Mouse (Mus musculus) macrophage (primary cell): ENCODE results near the gene Disp3. TPM values are rescaled to one million over a fixed set of nuclear protein-coding genes. Genes with fewer than 3 reads are reported as not detected.

Experiments used
- H3K27ac ChIP-seq: fragments of 350-480 bp; formaldehyde crosslinking; 2 replicates; pipeline ENCODE4 v1.9.0; 2021
- H3K36me3 ChIP-seq: fragments of 350-480 bp; formaldehyde crosslinking; 2 replicates; pipeline ENCODE4 v1.9.0; 2021; ENCODE audit errors: inconsistent target
- H3K4me3 ChIP-seq: fragments of 350-480 bp; formaldehyde crosslinking; 2 replicates; pipeline ENCODE4 v1.9.0; 2021; ENCODE audit errors: inconsistent target
- H3K79me2 ChIP-seq: fragments of 350-480 bp; formaldehyde crosslinking; 2 replicates; pipeline ENCODE4 v1.9.0; 2021; ENCODE audit errors: inconsistent target
- WGBS: methylation state at CpG from one replicate; pipeline ENCODE4 v1.1.7; 2026; ENCODE audit warnings: inconsistent platforms; ENCODE audit not compliant: missing documents; 5-methylcytosine and 5-hydroxymethylcytosine counted together
- polyA plus RNA-seq: library from polyadenylated mRNA; stranded (reverse); fragments of 250-400 nt; gene quantifications from 3 replicates; pipeline ENCODE4 v1.2.4, GENCODE M21; 2018; ENCODE audit warnings: inconsistent platforms

Disp3 gene
- polyA plus RNA-seq, 1 experiment from 2014 or later = not detected

GRCm38 (mm10) chr4:148310845-148311244 lies 23.1 kb upstream of the Disp3 start:
- H3K4me3 ChIP-seq = no peak overlapping the region
- H3K36me3 ChIP-seq = no peaks in the 10 kb centered on the region
- no peaks in the 10 kb centered on the region for H3K79me2 ChIP-seq
- H3K27ac ChIP-seq = no peak overlapping the region
- 88% methylated on average over 7 of the region's 7 CpGs for WGBS

- 46% methylated on average over 4 of the region's 4 CpGs for WGBS
- H3K36me3 ChIP-seq = no peaks in the 10 kb centered on the region
These were observed 22.4 kb upstream of the Disp3 start for GRCm38 (mm10) chr4:148310126-148310525.

GRCm38 (mm10) chr4:148306406-148307083 lies 18.8 kb upstream of the Disp3 start:
- Histone ChIP-seq H3K79me2 (no peaks in the 10 kb centered on the region), H3K36me3 (no peaks in the 10 kb centered on the region), H3K4me3 (no peak overlapping the region), H3K27ac (no peak overlapping the region)
- whole genome bisulfite sequencing = 8% methylated on average over 16 of the region's 16 CpGs

More at GRCm38 (mm10) chr4:148310126-148310525, 22.4 kb upstream of the Disp3 start:
- Histone ChIP-seq H3K79me2 (no peaks in the 10 kb centered on the region), H3K27ac (no peak overlapping the region), H3K4me3 (no peak overlapping the region)

GRCm38 (mm10) chr4:148298720-148299119 lies 11.0 kb upstream of the Disp3 start:
- Histone ChIP-seq H3K36me3 (no peaks in the 10 kb centered on the region), H3K27ac (no peak overlapping the region)
- WGBS = 61% methylated on average over 5 of the region's 5 CpGs

GRCm38 (mm10) chr4:148297640-148298039 lies 9.9 kb upstream of the Disp3 start:
- Histone ChIP-seq H3K27ac (no peak overlapping the region), H3K4me3 (no peak overlapping the region), H3K79me2 (no peaks in the 10 kb centered on the region), H3K36me3 (no peaks in the 10 kb centered on the region)
- 85% methylated on average over 6 of the region's 6 CpGs for WGBS

More at GRCm38 (mm10) chr4:148298720-148299119, 11.0 kb upstream of the Disp3 start:
- H3K4me3 ChIP-seq = no peak overlapping the region
- no peaks in the 10 kb centered on the region for H3K79me2 ChIP-seq

GRCm38 (mm10) chr4:148293319-148293718 lies 5.6 kb upstream of the Disp3 start:
- Histone ChIP-seq H3K79me2 (no peaks in the 10 kb centered on the region), H3K4me3 (no peak overlapping the region), H3K36me3 (no peaks in the 10 kb centered on the region), H3K27ac (no peak overlapping the region)
- 14% methylated on average over 5 of the region's 5 CpGs for WGBS

GRCm38 (mm10) chr4:148291849-148292248 lies 4.1 kb upstream of the Disp3 start:
- no peak overlapping the region for H3K4me3 ChIP-seq
- no peak overlapping the region for H3K27ac ChIP-seq
- no peaks in the 10 kb centered on the region for H3K79me2 ChIP-seq
- 85% methylated on average over 10 of the region's 10 CpGs for WGBS
- H3K36me3 ChIP-seq = no peaks in the 10 kb centered on the region

- 96% methylated on average over 2 of the region's 2 CpGs for WGBS
- no peaks in the 10 kb centered on the region for H3K79me2 ChIP-seq
- no peaks in the 10 kb centered on the region for H3K36me3 ChIP-seq
These were observed 3.3 kb upstream of the Disp3 start for GRCm38 (mm10) chr4:148291080-148291479.

GRCm38 (mm10) chr4:148288055-148288549 lies 337 bp upstream of the Disp3 start:
- no peak overlapping the region for H3K27ac ChIP-seq
- H3K4me3 ChIP-seq = no peak overlapping the region

More at GRCm38 (mm10) chr4:148291080-148291479, 3.3 kb upstream of the Disp3 start:
- H3K27ac ChIP-seq = no peak overlapping the region
- no peak overlapping the region for H3K4me3 ChIP-seq

GRCm38 (mm10) chr4:148287041-148287440 lies 724 bp downstream of the Disp3 start:
- no peaks in the 10 kb centered on the region for H3K79me2 ChIP-seq
- no peak overlapping the region for H3K27ac ChIP-seq
- WGBS = 8% methylated on average over 20 of the region's 20 CpGs
- no peaks in the 10 kb centered on the region for H3K36me3 ChIP-seq
- no peak overlapping the region for H3K4me3 ChIP-seq

More at GRCm38 (mm10) chr4:148288055-148288549, 337 bp upstream of the Disp3 start:
- no peaks in the 10 kb centered on the region for H3K36me3 ChIP-seq
- 7% methylated on average over 31 of the region's 32 CpGs for WGBS
- no peaks in the 10 kb centered on the region for H3K79me2 ChIP-seq

GRCm38 (mm10) chr4:148286226-148287031 lies 1.3 kb downstream of the Disp3 start:
- WGBS = 26% methylated on average over 22 of the region's 22 CpGs
- Histone ChIP-seq H3K27ac (no peak overlapping the region), H3K36me3 (no peaks in the 10 kb centered on the region), H3K79me2 (no peaks in the 10 kb centered on the region), H3K4me3 (no peak overlapping the region)

GRCm38 (mm10) chr4:148284219-148284618 lies 3.5 kb downstream of the Disp3 start:
- Histone ChIP-seq H3K4me3 (no peak overlapping the region), H3K27ac (no peak overlapping the region), H3K79me2 (no peaks in the 10 kb centered on the region), H3K36me3 (no peaks in the 10 kb centered on the region)
- WGBS = 71% methylated on average over 13 of the region's 13 CpGs

GRCm38 (mm10) chr4:148276816-148277491 lies 10.8 kb downstream of the Disp3 start:
- Histone ChIP-seq H3K4me3 (no peak overlapping the region), H3K27ac (no peak overlapping the region), H3K79me2 (no peaks in the 10 kb centered on the region), H3K36me3 (no peaks in the 10 kb centered on the region)
- 25% methylated on average over 4 of the region's 4 CpGs for WGBS

- 43% methylated on average over 3 of the region's 3 CpGs for WGBS
- Histone ChIP-seq H3K4me3 (no peak overlapping the region), H3K79me2 (no peaks in the 10 kb centered on the region), H3K27ac (no peak overlapping the region), H3K36me3 (no peaks in the 10 kb centered on the region)
These were observed 13.1 kb downstream of the Disp3 start for GRCm38 (mm10) chr4:148274671-148275070.
